Mouse (Mus musculus) right cerebral cortex, postnatal 25 days (tissue): ENCODE results near the gene Dhrs13.
A peak's percentile ranks its signal among the peaks of the same experiment; 100 is the strongest.
"Not testable (repeated sequence)": the region's sequence is repeated elsewhere in the genome, so short reads cannot be mapped to it uniquely, and the experiment has no call there.

Experiments
- DNase-seq: peaks from one replicate; pipeline ENCODE4 v3.0.0; 2022

Dhrs13 gene

DNA sequence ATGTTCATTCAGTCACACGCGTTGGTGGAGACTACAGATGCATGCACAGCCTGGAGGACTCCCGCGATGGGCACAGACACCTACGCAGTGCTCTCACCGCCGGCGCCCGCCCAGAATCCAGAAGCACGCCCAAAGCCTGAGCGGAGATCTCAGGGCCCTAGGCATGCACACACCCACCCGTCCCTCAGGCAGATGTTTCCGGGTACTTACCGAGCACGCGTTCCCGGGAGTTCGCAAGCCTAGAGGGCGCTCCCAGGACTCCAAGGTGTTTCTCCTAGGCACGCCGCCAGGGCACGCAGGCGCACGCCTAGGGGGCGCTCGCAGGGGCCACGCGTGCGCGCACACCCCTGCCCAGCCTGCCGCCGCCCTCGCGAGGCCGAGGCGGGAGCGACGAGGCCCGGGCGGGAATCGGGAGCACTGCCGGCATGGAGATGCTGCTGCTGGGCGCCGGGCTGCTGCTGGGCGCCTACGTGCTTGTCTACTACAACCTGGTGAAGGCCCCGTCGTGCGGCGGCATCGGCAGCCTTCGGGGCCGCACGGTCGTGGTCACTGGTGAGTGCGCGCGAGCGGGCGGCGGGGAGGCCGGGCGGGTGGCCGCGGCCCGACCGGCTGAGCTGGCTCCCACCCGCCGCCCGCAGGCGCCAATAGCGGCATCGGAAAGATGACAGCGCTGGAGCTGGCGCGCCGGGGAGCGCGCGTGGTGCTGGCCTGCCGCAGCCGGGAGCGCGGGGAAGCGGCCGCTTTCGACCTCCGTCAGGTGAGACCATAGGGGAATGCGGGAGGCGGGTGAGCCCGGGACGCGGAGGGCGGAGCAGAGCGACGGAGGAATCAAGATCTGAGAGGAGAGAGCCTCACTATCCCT, at the start of gene Dhrs13:
Gene Dhrs13, plus strand, starts transcription at position 334 of the 862 bp plus-strand sequence.
- peak; percentile 87 for DNase-seq

GRCm38 (mm10) chr11:77982441-77982905, 49.6 kb upstream of the Dhrs13 start, which contains the start of gene Phf12:
Gene Phf12 (plus strand): TSS chr11:77982754.
- DNase-seq = peak; percentile 100

DNA sequence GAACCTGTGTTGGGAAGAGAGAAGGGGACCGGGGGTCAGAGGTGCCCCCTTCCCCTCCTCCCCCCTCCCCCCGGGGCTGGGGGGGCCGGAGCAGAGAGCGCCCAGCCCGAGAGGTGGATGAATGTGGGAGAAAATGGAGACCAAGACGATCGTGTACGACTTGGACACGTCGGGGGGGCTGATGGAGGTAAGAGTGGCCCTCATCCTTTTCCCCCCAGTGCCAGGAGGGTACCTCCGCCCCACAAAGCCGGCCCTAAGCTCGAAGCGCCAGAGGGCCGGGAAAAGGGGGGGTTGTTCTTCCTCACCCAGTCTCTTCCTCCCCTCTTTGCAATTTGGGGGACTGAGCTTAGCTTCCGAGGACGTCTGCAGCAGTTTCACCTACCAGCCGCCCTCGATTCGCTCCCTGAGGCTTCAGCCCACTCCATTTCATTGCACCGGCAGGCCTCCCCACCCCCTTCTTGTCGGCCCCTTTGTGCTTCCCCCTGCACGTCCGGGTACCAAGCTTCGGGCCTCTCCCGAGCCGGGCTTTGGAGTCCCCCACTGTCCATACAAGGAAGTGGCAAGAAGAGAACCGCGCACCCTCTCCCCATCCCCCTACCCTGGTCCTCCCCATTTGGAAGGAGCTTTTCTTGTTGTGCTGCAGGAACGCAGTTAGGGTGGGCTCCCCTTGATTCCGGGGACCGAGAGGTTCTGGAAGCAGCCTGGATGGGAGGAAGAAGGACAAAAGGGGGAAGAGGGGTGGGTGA, 48.7 kb upstream of the Dhrs13 start:
- peak; percentile 50 for DNase-seq

DNA sequence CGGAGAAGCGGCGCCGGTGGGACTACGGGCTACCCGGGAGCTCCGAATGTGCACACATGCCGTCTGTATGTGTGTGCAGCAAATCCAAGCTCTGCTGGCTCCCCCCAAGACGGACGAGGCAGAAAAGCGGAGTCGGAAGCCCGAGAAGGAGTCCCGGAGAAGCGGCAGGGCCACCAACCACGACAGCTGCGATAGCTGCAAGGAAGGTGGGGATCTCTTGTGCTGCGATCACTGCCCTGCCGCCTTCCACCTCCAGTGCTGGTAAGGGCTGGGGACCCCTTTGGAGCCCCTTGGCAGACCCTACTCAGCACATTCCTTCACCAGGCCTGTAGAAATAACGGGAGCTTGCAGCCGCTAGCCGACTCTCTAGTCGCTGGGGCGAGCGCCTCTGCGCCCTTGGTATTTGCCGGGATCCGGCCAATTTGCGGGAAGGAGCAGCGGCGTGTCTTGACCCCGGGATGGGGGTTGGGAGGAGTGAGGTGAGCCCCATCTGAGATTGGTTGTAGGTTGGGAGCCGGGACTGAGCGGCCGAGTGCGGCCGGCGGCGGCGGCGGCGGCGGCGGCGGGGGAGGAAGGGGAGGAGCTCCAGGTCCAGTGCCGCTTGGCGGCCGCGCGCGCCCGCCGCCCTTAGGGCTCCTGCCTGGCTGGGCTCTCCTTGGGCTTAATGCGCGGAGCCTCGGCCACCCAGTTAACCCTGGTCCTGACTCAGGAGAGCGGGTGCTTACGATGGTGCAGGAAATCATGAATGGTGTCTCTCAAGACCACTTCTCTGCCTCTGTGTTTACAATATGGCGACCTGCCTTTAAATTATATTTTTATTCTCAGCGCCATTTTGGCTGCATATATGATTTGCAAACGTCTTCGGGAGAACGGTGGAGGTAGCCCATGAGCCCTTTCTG, 47.9 kb upstream of the Dhrs13 start:
- peak; percentile 71 for DNase-seq

GRCm38 (mm10) chr11:77984836-77985231, 47.2 kb upstream of the Dhrs13 start:
- DNase-seq = peak; percentile 63

GRCm38 (mm10) chr11:77985541-77986065, 46.5 kb upstream of the Dhrs13 start:
- DNase-seq = no peak

DNA sequence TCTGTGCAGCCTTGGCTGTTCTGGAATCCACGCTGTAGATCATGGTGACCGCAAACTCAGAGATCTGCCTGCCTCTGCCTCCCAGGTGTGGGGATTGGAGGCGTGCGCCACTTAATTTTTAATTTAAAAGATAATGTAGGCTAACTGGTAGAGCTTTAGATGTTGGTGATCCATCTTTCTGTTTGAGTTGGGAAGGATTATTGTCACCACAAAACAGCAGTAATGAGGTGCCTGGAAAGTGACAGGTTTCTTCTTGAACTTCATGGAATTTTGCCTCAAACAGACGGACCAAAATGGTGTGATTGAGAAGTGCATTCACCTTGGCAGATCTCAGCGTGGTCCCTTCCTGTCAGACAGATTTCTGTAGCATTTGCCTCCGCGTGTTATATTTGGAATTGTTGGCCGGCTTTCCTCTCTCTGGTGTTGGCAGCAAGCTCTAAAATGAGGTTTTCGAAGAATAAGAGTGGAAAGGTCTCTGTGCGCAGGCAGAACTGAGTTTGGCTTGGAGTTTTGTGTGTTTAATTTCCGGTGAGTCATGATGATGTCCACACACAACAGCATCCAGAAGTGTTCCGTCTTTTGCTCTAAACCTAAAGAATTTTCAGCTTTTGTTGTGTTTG, 42.9 kb upstream of the Dhrs13 start:
- no peak for DNase-seq

- no peak for DNase-seq
Measured at GRCm38 (mm10) chr11:77995556-77995955, 36.5 kb upstream of the Dhrs13 start.

- no peak for DNase-seq
Measured at GRCm38 (mm10) chr11:78006446-78006845, 25.6 kb upstream of the Dhrs13 start.

GRCm38 (mm10) chr11:78019676-78020075, 12.4 kb upstream of the Dhrs13 start:
- peak; percentile 57 for DNase-seq

GRCm38 (mm10) chr11:78023607-78024006, 8.5 kb upstream of the Dhrs13 start:
- no peak for DNase-seq

DNA sequence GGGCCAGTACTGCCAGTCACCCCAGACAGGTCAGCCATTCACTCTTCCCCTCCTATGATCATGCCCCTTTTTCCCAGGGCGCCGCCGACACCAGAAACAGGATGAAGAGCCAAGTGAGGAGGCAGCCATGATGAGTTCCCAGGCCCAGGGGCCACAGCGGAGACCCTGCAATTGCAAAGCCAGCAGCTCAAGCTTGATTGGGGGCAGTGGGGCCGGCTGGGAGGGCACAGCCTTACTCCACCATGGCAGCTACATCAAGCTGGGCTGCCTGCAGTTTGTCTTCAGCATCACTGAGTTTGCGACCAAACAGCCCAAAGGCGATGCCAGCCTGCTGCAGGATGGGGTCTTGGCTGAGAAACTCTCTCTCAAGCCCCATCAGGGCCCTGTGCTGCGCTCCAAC, 2.8 kb upstream of the Dhrs13 start:
- no peak for DNase-seq

GRCm38 (mm10) chr11:78030600-78030999, 1.5 kb upstream of the Dhrs13 start:
- no peak for DNase-seq

GRCm38 (mm10) chr11:78031389-78031788, 691 bp upstream of the Dhrs13 start:
- no peak for DNase-seq

DNA sequence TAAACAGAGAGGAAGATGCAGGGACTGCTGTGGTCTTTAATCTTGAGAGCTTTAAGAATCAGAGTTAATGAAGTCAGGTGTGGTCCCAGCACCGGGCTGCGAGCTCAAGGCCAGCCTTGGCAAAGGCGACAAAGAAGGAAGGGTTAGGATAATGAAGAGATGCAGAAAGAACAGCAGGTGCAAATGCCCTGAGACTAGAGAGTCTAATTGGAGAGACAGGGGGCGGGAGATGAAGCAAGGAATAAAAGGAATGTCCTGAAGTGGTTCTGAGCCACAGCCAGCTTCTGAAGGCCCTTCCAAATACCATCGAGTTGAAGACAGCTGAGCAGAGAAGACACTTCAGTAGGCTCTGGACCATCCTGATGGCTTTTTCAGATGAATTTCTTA, 722 bp downstream of the Dhrs13 start:
- no peak for DNase-seq

DNA sequence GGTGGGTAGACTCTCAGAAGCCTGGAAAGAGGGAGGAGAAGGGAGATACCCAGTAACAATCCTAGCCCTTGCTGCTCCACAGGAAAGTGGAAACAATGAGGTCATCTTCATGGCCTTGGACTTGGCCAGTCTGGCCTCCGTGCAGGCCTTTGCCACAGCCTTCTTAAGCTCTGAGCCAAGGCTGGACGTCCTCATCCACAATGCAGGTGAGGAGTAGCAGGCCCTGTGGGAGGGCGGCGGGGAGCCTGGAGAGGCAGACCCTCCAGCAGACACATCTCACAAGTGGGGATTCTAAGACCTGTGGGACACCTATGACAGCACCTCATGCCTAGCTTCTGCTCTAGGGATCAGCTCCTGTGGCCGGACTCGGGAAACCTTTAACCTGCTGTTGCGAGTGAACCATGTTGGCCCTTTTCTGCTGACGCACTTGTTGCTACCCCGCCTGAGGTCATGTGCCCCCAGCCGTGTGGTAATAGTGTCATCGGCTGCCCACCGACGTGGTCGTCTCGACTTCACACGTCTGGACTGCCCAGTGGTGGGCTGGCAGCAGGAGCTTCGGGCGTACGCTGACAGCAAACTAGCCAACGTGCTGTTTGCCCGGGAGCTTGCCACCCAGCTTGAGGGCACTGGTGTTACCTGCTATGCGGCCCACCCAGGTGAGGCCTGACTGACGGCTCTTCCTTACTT, 2.0 kb downstream of the Dhrs13 start:
- DNase-seq = no peak

GRCm38 (mm10) chr11:78036791-78037190, 4.7 kb downstream of the Dhrs13 start:
- no peak for DNase-seq

GRCm38 (mm10) chr11:78037831-78038752, 6.0 kb downstream of the Dhrs13 start, which contains the start of gene Flot2:
Gene Flot2 (plus strand): TSS chr11:78037931.
- peak; percentile 61 for DNase-seq

DNA sequence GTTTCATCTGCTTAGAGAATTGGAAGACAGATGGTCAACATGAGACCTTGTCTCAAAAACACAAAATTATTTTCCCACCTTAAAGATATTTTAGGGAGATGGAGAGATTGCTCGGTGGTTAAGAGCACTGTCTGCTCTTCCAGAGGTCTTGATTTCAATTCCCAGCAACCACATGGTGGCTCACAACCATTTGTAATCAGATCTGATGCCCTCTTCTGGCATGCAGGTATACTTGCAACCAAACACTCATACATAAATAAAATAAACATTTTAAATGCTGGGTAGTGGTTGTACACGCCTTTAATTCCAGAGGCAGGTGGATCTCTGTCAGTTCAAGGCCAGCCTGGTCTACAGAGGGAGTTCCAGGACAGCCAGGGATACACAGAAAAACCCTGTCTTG, 8.8 kb downstream of the Dhrs13 start:
- DNase-seq = no peak

DNA sequence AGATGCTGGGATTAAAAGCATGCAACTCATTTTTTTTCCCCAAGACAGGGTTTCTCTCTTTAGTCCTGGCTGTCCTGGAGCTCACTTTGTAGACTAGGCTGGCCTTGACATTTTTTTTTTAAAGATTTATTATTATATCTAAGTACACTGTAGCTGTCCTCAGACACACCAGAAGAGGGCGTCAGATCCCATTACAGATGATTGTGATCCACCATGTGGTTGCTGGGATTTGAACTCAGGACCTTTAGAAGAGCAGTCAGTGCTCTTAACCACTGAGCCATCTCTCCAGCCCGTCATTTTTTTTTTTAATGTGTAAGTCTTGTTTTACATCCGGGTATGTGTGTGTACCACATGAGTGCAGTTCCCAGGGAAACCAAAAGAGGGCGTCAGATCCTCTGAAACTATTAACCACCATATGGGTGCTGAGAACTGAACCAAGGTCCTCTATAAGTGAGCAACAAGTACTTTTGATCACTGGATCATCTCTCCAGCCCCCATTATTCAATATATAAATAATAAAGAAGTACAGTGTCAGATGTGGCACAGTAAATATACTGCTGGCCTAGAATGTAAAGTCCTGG, 10.3 kb downstream of the Dhrs13 start:
- not testable (repeated sequence) for DNase-seq
